Mouse (Mus musculus) liver, embryonic 15.5 days (tissue): ENCODE data around the gene Wdr63. TPM values are rescaled to one million over a fixed set of nuclear protein-coding genes. Genes with fewer than 3 reads are reported as not detected.

Experiments used
- ATAC-seq: fragments of 200-750 bp; cut with Nextera tagmentation; 2 replicates; pipeline ENCODE4 v1.8.0; 2017; ENCODE audit warnings: moderate number of reproducible peaks, mild to moderate bottlenecking, moderate library complexity; ENCODE audit not compliant: insufficient read depth
- H3K27ac ChIP-seq: fragments of 300-500 bp; sonication (generic); replicated peaks from 2 replicates; pipeline ENCODE4 v1.5.1; 2015; ENCODE audit warnings: mild to moderate bottlenecking, inconsistent platforms
- H3K27me3 ChIP-seq: fragments of 300-500 bp; sonication (generic); 2 replicates; pipeline ENCODE4 v1.6.1; 2015; ENCODE audit warnings: mild to moderate bottlenecking, inconsistent platforms
- H3K36me3 ChIP-seq: fragments of 300-500 bp; sonication (generic); replicated peaks from 2 replicates; pipeline ENCODE4 v1.6.1; 2015; ENCODE audit warnings: moderate library complexity, mild to moderate bottlenecking, inconsistent platforms
- H3K4me1 ChIP-seq: fragments of 300-500 bp; sonication (generic); replicated peaks from 2 replicates; pipeline ENCODE4 v1.6.1; 2015; ENCODE audit warnings: inconsistent platforms
- H3K4me2 ChIP-seq: fragments of 300-500 bp; sonication (generic); 2 replicates; pipeline ENCODE4 v1.6.1; 2015; ENCODE audit warnings: moderate library complexity, mild to moderate bottlenecking, inconsistent platforms
- H3K4me3 ChIP-seq: fragments of 300-500 bp; sonication (generic); replicated peaks from 2 replicates; pipeline ENCODE4 v1.5.1; 2015; ENCODE audit warnings: mild to moderate bottlenecking, inconsistent platforms
- H3K9ac ChIP-seq: fragments of 300-500 bp; sonication (generic); 2 replicates; pipeline ENCODE4 v1.6.1; 2015; ENCODE audit warnings: moderate library complexity, mild to moderate bottlenecking, inconsistent platforms
- H3K9me3 ChIP-seq: fragments of 300-500 bp; sonication (generic); replicated peaks from 2 replicates; pipeline ENCODE4 v1.6.1; 2016; ENCODE audit warnings: inconsistent platforms
- WGBS: fragments of 180-500 bp; shearing (Covaris S2); methylation state at CpG from one replicate; pipeline ENCODE4 v1.1.7; 2015; ENCODE audit warnings: mixed read lengths; ENCODE audit not compliant: insufficient replicate concordance; 5-methylcytosine and 5-hydroxymethylcytosine counted together
- polyA plus RNA-seq: library from polyadenylated mRNA; unstranded; fragments of >200 nt; fragmentation: Nextera tagmentation; extraction: Ambion mirVana; gene quantifications from 2 replicates; pipeline ENCODE4 v1.2.1, GENCODE M21; 2015

Wdr63 gene
- not detected in 2 replicates for polyA plus RNA-seq

GRCm38 (mm10) chr3:146107921-146108571 lies at the start of gene Wdr63:
Gene Wdr63, minus strand, starts transcription at chr3:146108130.
- no peaks in the 10 kb centered on the region for H3K4me1 ChIP-seq
- H3K4me2 ChIP-seq = peak within 1 kb of the TSS; percentile 68
- H3K9me3 ChIP-seq = no peaks in the 10 kb centered on the region
- H3K27me3 ChIP-seq = peaks cover 28% of the 10 kb centered on the region
- ATAC-seq = peak; percentile 58
- no peak within 1 kb of the TSS for H3K9ac ChIP-seq
- WGBS = 15% methylated on average over 18 of the region's 18 CpGs
- H3K27ac ChIP-seq = no peak within 1 kb of the TSS
- H3K36me3 ChIP-seq = no peaks in the 10 kb centered on the region
- H3K4me3 ChIP-seq = peak within 1 kb of the TSS; percentile 41

GRCm38 (mm10) chr3:146156811-146157210 lies 48.9 kb upstream of the Wdr63 start:
- Histone ChIP-seq H3K4me3 (no peak overlapping the region), H3K9me3 (no peaks in the 10 kb centered on the region), H3K36me3 (no peaks in the 10 kb centered on the region), H3K27me3 (no peaks in the 10 kb centered on the region), H3K4me1 (peaks cover 10% of the 10 kb centered on the region; the same call in 1 of the 2 replicates), H3K4me2 (no peak overlapping the region), H3K9ac (no peak overlapping the region), H3K27ac (no peak overlapping the region)
- no peak for ATAC-seq
- WGBS = 57% methylated on average over 2 of the region's 2 CpGs

- Histone ChIP-seq H3K4me3 (no peak overlapping the region), H3K36me3 (no peaks in the 10 kb centered on the region), H3K4me2 (no peak overlapping the region), H3K27me3 (0 out of 2 replicates have a peak, but pooled peaks cover 4% of the 10 kb centered on the region), H3K4me1 (peaks cover 10% of the 10 kb centered on the region; the same call in 1 of the 2 replicates), H3K27ac (no peak overlapping the region), H3K9me3 (no peaks in the 10 kb centered on the region), H3K9ac (no peak overlapping the region)
- ATAC-seq = no peak
- 40% methylated on average over 13 of the region's 13 CpGs for WGBS
These were observed 48.0 kb upstream of the Wdr63 start for GRCm38 (mm10) chr3:146155628-146156576.

- no peak overlapping the region for H3K27ac ChIP-seq
- WGBS = 21% methylated on average over 12 of the region's 12 CpGs
- H3K4me2 ChIP-seq = no peak overlapping the region
- no peaks in the 10 kb centered on the region for H3K9me3 ChIP-seq
- peaks cover 12% of the 10 kb centered on the region; the same call in 1 of the 2 replicates for H3K4me1 ChIP-seq
- ATAC-seq = no peak
- H3K4me3 ChIP-seq = no peak overlapping the region
- H3K9ac ChIP-seq = no peak overlapping the region
- H3K36me3 ChIP-seq = no peaks in the 10 kb centered on the region
- H3K27me3 ChIP-seq = peaks cover 20% of the 10 kb centered on the region
These were observed 46.1 kb upstream of the Wdr63 start for GRCm38 (mm10) chr3:146153862-146154611.

GRCm38 (mm10) chr3:146152913-146153312 lies 45.0 kb upstream of the Wdr63 start:
- H3K4me1 ChIP-seq = peaks cover 14% of the 10 kb centered on the region; the same call in 1 of the 2 replicates
- H3K36me3 ChIP-seq = no peaks in the 10 kb centered on the region

GRCm38 (mm10) chr3:146152348-146152747 lies 44.4 kb upstream of the Wdr63 start:
- Histone ChIP-seq H3K27me3 (peaks cover 21% of the 10 kb centered on the region), H3K9ac (no peak overlapping the region), H3K27ac (no peak overlapping the region), H3K4me1 (peaks cover 14% of the 10 kb centered on the region; the same call in 1 of the 2 replicates), H3K9me3 (no peaks in the 10 kb centered on the region), H3K4me2 (no peak overlapping the region), H3K4me3 (no peak overlapping the region), H3K36me3 (no peaks in the 10 kb centered on the region)
- 71% methylated on average over 8 of the region's 8 CpGs for WGBS
- ATAC-seq = no peak

More at GRCm38 (mm10) chr3:146152913-146153312, 45.0 kb upstream of the Wdr63 start:
- no peak overlapping the region for H3K27ac ChIP-seq
- no peak overlapping the region for H3K4me2 ChIP-seq
- no peak overlapping the region for H3K9ac ChIP-seq
- H3K9me3 ChIP-seq = no peaks in the 10 kb centered on the region
- no peak for ATAC-seq
- 59% methylated on average over 2 of the region's 2 CpGs for WGBS
- no peak overlapping the region for H3K4me3 ChIP-seq
- peaks cover 21% of the 10 kb centered on the region for H3K27me3 ChIP-seq

GRCm38 (mm10) chr3:146151755-146152154 lies 43.8 kb upstream of the Wdr63 start:
- Histone ChIP-seq H3K36me3 (no peaks in the 10 kb centered on the region), H3K27ac (no peak overlapping the region), H3K9ac (no peak overlapping the region), H3K4me1 (peaks cover 14% of the 10 kb centered on the region; the same call in 1 of the 2 replicates), H3K4me3 (no peak overlapping the region), H3K4me2 (no peak overlapping the region), H3K9me3 (no peaks in the 10 kb centered on the region), H3K27me3 (peaks cover 21% of the 10 kb centered on the region)
- 65% methylated on average over 8 of the region's 8 CpGs for WGBS
- no peak for ATAC-seq

- no peak overlapping the region for H3K4me3 ChIP-seq
- peaks cover 11% of the 10 kb centered on the region; the same call in 1 of the 2 replicates for H3K4me1 ChIP-seq
- peak overlapping the region; percentile 69; the same call in 1 of the 2 replicates for H3K4me2 ChIP-seq
- ATAC-seq = no peak
- H3K9ac ChIP-seq = no peak overlapping the region
- H3K27me3 ChIP-seq = peaks cover 21% of the 10 kb centered on the region
- H3K9me3 ChIP-seq = no peaks in the 10 kb centered on the region
- 78% methylated on average over 10 of the region's 10 CpGs for WGBS
- H3K27ac ChIP-seq = no peak overlapping the region
- H3K36me3 ChIP-seq = no peaks in the 10 kb centered on the region
These were observed 43.4 kb upstream of the Wdr63 start for GRCm38 (mm10) chr3:146151328-146151727.

GRCm38 (mm10) chr3:146150560-146150959 lies 42.6 kb upstream of the Wdr63 start:
- peaks cover 8% of the 10 kb centered on the region; the same call in 1 of the 2 replicates for H3K4me1 ChIP-seq
- H3K4me2 ChIP-seq = peak overlapping the region; percentile 69
- H3K9ac ChIP-seq = no peak overlapping the region
- H3K27ac ChIP-seq = peak overlapping the region; percentile 24; the same call in 1 of the 2 replicates
- ATAC-seq = no peak
- H3K27me3 ChIP-seq = peaks cover 21% of the 10 kb centered on the region
- peak overlapping the region; percentile 51 for H3K4me3 ChIP-seq
- no peaks in the 10 kb centered on the region for H3K36me3 ChIP-seq
- 16% methylated on average over 11 of the region's 11 CpGs for WGBS
- no peaks in the 10 kb centered on the region for H3K9me3 ChIP-seq

- Histone ChIP-seq H3K4me2 (peak overlapping the region; percentile 69), H3K9ac (no peak overlapping the region), H3K36me3 (no peaks in the 10 kb centered on the region), H3K4me3 (peak overlapping the region; percentile 51), H3K4me1 (peaks cover 8% of the 10 kb centered on the region; the same call in 1 of the 2 replicates), H3K27ac (peak overlapping the region; percentile 24), H3K9me3 (no peaks in the 10 kb centered on the region), H3K27me3 (peaks cover 21% of the 10 kb centered on the region)
- peak; percentile 62 for ATAC-seq
- under 1% methylated on average over 25 of the region's 26 CpGs for WGBS
These were observed 42.1 kb upstream of the Wdr63 start for GRCm38 (mm10) chr3:146150058-146150400.
